Mouse (Mus musculus) E14TG2a.4 (cell line): Measurements from ENCODE around the gene Gnb1l.

Experiments
- CTCF ChIP-seq: conservative IDR thresholded peaks from 2 replicates; pipeline ENCODE4 v1.5.1; 2014; ENCODE audit warnings: low read length
- NANOG ChIP-seq: IDR thresholded peaks from 2 replicates; pipeline ENCODE4 v1.6.1; 2014; ENCODE audit warnings: borderline replicate concordance, low read length, mixed read lengths
- POU5F1 ChIP-seq: IDR thresholded peaks from 2 replicates; pipeline ENCODE4 v1.6.1; 2014; ENCODE audit warnings: low read length, borderline replicate concordance

- no peak for TF ChIP-seq CTCF
- TF ChIP-seq POU5F1 = no peak
- TF ChIP-seq NANOG = no peak
Observed at GRCm38 (mm10) chr16:18471381-18471955, 27.0 kb upstream of the Gnb1l start.
